Mouse (Mus musculus) cerebellum, adult (tissue): Measurements from ENCODE around the gene Ccdc58.
"Not testable (repeated sequence)": the region's sequence is repeated elsewhere in the genome, so short reads cannot be mapped to it uniquely, and the experiment has no call there.

ENCODE experiments used
- ATAC-seq: cut with Nextera tagmentation; 2 replicates; pipeline ENCODE4 v1.9.2; 2017; ENCODE audit warnings: mild to moderate bottlenecking, moderate library complexity, mixed read lengths; ENCODE audit not compliant: insufficient number of reproducible peaks, low FRiP score, low TSS enrichment

Gene Ccdc58

GRCm38 (mm10) chr16:36071450-36072379 lies at the start of gene Ccdc58, which contains the start of gene Fam162a:
TSS of gene Ccdc58 (plus strand) at chr16:36071685.
TSS of gene Fam162a (minus strand) at chr16:36071594.
- ATAC-seq, result peak; percentile 91

- ATAC-seq, result not testable (repeated sequence)
Observed at GRCm38 (mm10) chr16:36028120-36028519, 43.4 kb upstream of the Ccdc58 start.

GRCm38 (mm10) chr16:36040640-36041624 lies 30.6 kb upstream of the Ccdc58 start, which contains the start of gene Wdr5b:
TSS of gene Wdr5b (plus strand) at chr16:36041190.
- peak; percentile 98 for ATAC-seq

DNA sequence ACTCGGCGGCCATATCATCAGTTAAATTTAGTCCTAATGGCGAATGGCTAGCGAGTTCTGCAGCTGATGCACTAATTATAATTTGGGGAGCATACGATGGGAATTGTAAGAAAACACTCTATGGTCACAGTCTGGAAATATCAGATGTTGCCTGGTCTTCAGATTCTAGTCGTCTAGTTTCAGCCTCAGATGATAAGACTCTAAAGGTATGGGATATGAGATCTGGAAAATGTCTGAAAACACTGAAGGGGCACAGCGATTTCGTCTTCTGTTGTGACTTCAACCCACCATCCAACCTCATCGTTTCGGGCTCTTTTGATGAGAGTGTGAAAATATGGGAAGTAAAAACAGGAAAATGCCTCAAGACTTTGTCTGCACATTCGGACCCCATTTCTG lies 29.9 kb upstream of the Ccdc58 start:
- no peak for ATAC-seq

DNA sequence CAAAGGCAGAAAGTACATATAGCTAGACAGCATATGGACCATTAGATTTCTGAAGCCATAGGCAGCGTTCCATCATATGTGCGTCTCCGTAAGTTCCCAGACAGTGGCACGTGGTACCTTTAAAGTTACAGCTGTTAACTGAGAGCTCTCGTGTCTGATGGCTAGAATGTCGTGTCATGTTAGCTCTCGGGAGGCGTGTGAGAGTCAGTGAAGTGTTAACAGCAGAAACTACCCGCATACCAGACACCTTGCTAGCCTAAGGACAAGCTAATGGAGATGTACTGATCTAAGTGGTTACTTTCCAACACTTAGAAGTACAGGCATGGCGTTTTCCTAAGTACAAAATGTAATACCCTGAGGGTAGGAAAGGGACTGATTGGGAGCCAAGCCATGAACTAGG lies 28.4 kb upstream of the Ccdc58 start:
- ATAC-seq, result no peak

DNA sequence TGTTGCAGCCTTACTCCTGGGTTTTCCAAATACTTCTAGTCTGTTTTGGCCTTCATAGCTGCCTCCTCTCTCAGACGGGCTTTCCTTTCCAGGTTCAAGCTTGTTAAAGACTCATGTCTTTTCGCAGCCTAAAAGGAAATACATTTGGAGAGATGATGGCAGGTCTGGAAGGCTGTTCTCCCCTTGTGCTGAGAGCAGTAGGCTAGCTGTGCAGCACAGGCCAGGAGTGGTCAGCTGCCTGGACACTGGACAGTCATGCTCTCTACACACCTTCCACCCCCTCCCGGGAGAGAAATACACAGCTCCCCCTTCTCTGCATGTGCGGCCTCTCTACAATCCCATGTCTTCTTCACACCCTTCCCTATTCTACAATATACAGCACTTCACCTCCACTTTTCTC lies 27.5 kb upstream of the Ccdc58 start:
- ATAC-seq, result no peak

- ATAC-seq, result no peak
Observed at GRCm38 (mm10) chr16:36047538-36047937, 23.9 kb upstream of the Ccdc58 start.

- ATAC-seq, result no peak
Observed at GRCm38 (mm10) chr16:36051491-36051890, 20.0 kb upstream of the Ccdc58 start.

DNA sequence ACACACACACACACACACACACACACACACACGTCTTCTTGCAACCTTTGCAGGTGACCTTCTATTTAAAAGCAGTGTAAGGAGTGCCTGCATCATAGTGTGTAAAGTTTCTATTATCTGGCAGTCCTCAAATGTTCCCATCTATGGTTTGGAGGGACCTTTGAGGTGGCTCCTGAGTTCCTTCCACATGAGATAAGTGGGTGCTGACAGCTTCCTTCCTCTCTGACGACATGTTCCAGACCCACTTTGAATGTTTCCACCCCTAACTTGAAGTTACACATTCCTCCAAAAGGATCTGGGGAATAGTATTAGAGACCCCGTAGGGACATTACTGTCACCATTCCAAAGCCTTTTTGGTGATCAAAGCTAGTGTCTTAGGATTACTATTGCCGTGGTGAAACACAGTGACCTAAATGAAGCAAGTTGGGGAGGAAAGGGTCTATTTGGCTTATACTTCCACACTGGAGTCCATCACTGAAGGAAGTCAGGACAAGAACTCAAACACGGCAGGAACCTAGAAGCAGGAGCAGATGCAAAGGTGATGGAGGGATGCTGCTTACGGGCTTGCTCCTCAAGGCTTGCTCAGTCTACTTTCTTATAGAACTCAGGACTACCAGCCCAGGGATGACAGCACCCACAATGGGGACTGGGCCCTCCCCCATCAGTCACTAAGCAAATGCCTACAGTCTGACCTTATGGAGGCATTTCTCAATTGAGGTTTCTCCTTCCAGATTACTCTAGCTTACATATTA lies 17.8 kb upstream of the Ccdc58 start:
- ATAC-seq, result no peak

DNA sequence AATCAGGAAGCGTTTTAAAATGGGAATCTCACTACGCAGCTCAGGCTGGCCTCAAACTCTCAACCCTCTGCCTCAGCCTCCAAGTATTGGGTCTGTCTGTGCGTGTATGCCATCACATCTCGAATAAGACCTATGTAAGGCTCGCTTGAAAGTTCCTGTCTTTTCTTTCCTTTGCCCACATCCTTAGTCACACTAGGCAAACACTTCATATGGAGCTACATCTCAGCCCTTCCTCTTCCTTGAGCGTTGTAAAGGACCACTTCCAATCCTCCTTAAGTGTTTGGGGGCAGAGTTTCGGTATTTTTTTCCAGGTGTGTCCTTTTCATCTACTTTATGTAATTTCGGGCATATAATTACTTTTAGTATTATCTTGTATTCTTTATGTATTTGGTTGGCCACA lies 16.6 kb upstream of the Ccdc58 start:
- ATAC-seq, result no peak

GRCm38 (mm10) chr16:36056416-36056815 lies 15.1 kb upstream of the Ccdc58 start:
- ATAC-seq, result no peak

DNA sequence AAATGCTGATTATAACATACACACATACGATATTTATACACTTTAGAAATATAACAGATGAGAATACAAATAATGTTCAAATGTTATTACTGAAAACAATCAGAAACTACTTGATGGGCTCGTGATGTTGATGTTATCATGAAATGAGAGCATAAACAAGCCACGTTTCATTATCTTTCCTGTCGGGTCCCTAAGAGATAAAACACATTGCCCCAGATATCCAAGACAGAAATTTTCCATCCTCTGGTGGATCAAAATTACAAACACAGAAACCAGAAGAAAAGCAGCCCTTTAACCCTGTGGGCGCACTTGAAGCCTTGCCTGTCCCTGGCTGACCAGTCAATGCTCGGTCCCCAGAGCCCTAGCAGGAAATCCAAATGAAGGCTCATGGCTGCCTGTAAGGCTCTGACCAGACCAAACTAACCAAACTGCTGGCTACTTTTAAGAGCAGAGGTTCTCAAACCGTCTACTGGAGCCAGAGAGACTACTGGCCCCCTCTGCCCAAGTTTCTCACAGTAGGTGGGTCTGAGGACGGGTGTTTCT lies 13.5 kb upstream of the Ccdc58 start:
- no peak for ATAC-seq

GRCm38 (mm10) chr16:36062534-36062933 lies 9.0 kb upstream of the Ccdc58 start:
- not testable (repeated sequence) for ATAC-seq

DNA sequence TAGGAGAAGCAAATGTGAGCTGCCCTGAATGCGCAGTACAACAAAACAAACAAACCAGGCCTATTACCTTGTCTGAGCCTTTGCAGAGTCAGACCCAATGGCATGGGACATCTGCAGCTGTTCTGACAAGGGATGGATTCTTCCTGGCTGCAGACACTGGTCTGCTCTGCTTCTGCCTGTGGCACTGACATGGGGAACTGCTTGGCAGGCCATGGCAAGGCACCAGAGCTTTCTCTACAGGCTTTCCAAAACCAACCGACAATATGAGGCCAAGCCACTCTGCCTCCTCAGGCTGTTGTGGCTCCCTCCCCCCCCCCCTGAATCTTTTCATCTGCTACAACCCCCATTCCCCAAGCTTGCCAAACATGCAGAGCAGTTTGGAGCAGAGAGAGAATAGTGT lies 8.2 kb upstream of the Ccdc58 start:
- ATAC-seq, result no peak

- no peak for ATAC-seq
Observed at GRCm38 (mm10) chr16:36064904-36065303, 6.6 kb upstream of the Ccdc58 start.

GRCm38 (mm10) chr16:36067694-36068093 lies 3.8 kb upstream of the Ccdc58 start:
- ATAC-seq, result no peak

DNA sequence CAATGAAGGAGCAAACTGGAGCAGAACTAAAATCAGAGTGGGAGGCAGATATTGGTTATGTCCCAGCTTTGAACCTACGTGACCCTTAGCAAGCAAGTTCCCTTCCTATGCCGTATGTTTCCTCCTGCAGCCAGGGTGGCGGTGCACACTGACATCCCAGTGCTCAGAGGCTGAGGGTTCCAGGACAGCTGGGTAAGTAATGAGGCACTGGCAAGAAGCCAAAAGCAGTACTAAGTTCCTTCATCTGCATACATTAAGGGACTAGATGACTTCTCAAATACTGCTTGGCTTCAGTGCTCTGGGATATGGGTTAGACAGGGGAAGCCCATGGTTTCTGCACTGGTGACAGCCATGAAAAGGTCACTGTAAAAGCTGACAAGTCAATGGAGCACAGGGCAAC lies 3.1 kb upstream of the Ccdc58 start:
- no peak for ATAC-seq

DNA sequence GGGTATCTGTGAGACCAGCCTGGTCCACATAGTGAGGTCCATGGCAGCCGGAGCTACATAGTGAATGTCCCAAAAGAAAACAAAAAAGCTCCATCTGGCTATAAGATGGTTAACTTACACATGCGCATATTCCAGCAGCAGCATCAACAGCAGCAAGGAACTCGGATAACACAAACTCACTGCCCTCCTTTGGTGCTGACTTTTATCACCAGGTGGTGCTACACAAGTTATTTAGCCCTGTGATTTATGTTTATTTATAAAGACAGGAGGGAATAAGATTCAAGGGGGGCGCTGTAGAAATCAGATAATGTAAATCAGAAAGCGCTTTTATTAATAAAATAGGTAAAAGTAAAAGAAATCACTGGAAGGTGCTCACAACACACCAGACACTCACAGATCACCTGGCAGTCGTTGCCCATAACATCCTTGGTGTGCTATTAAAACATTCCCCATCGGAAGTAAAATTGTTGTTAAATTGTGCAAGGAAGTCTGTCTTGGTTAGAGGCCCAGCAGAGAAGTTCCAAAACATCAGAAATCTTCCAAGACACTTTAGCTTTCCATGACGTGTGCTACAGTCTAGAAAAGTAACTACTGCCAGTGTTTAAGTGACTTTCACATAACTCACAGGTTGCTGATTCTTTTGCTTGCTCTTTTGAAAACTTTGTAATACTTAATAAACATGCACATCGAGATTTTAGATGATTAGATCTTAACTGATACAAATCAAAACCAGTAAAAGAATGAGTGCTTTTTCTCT lies 1.5 kb upstream of the Ccdc58 start:
- ATAC-seq, result no peak

DNA sequence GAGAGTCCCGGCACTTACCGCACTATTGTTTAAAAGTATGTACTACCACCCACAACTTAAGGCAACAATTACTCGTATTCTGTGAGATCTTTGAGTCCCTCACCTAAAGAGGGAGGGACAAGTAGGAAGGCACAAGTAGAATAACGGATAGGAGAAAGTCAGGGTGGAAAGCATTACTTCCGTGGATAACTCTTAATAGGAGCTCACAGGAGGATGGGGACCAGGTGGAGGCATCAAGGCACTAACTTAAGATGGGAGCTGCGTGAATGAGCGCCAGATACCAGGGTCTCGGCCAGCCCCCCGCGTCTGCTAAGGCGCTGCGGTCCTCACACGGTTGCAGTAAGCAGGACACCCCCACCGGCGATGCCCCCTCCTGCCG lies 425 bp upstream of the Ccdc58 start:
- ATAC-seq, result no peak; the same call in 1 of the 2 replicates
